Mouse (Mus musculus) R1 (cell line): ENCODE measurements at regions not wholly inside any gene's neighbourhood (a gene's known extent, or its start where the extent isn't known, plus 50 kb on each side); places are given as distances from the start of the nearest gene placed in this dataset.

Experiments
- DNase-seq: peaks from one replicate; pipeline ENCODE4 v3.0.0-alpha.2; 2018; ENCODE audit warnings: low read depth, low spot score

DNA sequence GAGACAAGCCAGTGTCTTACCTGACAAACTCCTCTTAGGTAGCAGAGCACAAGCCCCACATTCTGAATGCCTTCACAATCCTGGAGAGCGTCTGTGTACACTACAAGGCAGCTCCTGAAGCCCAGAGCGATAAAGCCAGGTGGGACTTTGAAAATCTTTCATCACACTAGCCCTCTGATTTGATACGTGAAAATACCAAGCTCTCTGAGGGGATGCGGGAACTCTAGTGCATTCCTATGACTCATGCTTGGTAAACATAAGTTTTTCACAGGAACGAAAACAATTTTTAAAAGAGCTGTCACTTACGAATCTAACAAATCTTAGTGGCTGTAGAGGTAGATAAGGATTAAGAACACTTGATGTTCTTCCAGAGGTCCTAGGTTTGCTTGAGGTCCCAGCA is 108.6 kb upstream of the Peli1 start:
- DNase-seq: no peak

DNA sequence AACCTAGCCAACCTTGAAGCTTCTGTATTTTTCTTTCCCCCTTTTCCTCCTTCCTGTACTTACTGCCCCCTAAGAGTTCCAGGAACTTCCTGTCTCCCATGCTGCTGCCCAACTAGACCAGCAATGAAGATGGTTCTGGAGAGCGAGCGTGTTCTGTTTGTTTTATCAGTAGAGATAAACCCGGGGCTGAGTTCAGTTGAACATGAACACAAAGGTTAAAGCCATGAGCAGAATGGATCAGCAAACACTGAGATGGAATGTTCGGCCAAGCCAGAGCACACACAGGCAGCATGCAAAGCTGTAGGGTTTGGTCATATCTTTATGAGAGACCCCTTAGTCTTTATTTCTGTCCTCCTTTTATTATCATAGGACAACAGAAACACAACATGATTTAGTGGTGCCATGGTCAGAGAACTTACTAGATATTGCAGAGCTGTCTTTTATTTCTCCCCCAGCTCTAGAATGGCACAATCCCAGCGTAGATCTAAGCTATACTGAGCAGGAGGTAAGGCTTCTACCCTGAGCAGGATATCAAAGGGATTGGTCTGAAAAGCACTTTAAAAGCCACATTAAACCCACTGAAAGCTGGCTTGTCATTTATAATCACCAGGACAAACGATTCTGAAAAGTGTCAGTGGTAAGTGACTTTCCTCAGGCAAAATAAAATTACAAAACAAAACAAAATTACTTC is 105.9 kb upstream of the Peli1 start:
- DNase-seq: no peak

DNA sequence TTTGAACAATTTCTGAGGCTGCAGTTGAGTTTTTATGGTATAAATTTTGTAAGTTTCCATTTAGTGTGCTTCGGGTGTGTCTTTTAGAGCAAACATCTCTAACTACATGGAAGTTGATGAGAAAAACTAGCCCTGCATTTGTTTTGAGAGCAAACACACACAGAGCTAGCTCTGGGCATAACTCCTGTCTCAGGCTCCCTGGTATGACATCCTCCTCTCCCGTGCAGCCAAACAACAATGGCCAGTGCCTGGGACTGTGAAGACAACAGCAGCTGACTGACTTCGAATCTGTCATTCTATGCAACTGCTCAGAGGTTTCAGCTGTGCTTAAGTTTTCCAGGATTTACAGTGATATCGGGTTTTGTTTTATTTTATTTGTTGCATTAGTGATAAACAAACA is 105.3 kb upstream of the Peli1 start:
- DNase-seq: no peak

DNA sequence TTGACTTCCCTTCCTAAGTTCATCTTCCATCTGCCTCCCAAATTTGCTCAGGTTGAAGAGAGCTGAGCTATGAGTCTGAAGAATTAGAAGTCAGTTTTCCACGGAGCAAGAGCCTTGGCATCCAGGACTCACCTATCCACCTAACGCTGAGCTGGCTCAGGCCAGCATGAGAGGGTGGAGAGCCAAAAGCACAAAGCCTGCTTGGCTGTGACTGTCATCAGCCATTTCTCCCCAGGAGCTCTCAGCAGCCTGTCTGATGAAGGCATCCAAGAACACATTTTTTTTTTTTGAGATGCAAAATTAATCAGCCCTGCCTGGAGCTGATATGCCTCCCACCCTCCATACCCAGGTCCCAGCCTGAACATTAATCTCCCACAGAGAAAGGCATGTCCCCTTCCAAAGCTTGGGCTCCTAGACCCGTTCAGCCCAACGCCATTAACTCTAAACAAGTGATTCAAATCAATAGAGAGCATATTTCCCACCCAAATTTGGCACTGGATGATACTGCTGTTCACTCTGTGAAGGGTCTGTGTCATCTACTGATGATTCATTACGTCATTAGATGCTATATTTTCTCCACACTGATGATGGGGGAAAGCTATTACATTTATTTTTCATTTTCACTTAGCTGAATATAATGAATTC is 103.8 kb upstream of the Peli1 start:
- DNase-seq: no peak

DNA sequence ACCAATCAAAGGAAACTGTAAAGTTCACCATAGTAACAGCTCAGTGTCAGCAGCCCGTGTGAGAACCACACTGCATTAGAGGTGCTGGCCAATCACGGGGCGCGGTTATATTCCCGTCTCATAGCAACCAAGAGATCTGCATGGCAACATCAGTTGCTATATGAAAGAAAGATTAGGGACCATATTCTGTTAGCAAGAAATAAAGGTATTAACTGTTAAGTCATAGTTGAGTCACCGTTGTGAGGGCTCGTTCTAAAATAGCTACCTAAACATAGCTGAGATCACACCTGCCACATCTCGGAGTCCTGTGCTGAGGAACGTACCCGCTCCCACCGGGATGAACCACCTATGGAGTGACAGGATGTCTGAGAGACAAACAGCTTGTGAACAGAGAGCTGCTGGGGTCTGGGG is 103.2 kb upstream of the Peli1 start:
- DNase-seq: no peak

DNA sequence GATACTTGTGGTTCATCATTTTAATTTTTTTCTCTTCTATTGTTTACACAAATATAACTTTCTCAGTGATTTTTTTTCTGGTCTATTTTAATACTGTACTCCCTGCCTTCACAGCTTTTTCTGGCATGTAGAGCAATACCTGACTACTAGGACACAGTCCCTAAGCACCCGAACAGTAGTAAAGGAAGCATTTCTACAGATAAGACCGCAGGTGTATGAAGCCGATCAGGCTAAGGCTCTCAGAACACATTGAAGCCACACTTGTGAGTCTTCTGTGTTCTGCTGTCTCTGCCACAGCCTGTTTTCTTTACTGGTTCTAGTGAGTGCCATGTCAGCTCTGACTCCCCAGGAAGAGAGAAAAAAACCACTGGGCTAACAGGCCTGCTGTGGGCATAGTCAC is 102.2 kb upstream of the Peli1 start:
- no peak for DNase-seq

DNA sequence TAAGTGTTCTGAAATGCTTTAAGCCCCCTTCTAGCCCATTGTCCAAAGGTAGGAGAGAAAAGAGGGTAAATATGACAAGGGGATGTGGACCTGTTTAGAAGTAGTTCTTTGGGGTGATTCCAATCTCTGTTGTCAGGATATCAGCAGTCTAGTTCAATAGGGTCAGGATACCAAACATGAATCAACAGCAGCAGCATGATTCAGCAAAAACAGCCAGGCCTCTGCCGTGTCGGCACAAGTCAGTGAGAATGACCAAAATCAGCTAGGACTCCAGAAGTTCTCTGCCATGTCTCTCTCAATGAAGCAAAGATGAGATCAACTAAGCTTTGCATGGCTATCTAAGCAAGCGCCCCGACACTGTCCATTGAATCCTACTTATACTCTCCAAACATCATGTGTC is 97.5 kb upstream of the Peli1 start:
- DNase-seq: no peak

DNA sequence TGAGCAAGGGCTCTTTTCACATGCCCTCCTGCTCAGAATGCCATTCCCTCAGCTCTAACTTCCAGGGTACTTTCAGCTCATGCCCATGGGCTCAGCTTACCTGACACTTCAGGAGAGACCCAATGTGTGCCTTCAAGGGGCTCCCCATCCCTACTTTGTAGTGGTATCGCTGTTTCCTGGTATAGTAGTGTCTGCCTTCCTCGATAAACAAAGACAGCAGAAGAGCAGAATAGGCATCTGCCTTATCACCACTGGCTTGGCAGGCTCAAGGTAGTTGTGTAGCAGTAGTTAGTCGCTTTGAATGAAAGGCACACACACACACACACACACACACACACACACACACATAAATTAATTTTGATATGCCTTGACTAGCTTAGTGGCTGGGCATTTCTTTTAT is 89.7 kb upstream of the Peli1 start:
- no peak for DNase-seq

DNA sequence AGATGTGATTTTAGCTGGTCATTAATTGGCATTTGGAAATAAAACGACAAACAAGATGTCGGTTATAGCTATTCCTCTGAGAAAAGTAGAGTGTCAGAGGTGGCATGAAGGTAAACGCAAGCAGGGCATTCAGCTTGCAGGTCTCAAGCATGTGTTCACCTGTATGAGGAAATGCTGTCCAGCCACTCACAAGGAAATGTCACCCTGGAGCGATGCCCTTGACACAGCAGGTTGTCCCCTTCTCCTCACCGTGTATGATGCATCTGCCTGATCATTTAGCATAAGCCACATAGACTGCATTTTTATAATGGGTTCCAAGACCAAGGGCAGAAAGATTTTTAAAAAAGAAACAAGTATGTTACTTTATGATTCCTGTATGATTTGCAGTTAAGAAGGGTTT is 83.9 kb upstream of the Peli1 start:
- DNase-seq: no peak

DNA sequence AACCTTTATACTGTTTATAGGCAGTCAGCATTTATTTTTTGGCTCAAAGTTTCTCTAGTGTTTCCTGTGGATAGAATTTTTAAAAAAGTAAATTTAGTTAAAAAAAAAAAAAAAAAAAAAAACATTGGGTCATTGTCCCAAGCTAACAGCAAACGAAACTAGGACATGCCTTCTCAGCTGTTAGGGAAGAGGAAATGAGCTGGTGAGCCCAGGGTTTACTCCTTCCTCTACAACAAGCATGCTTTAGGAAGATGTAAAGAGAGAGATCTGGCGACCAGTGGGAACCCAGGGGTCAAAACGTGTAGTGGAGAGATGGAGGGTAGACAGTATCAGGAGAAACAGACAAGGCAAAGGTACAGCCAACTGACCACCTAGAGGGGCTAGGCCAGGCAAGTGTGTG is 81.6 kb upstream of the Peli1 start:
- DNase-seq: no peak

DNA sequence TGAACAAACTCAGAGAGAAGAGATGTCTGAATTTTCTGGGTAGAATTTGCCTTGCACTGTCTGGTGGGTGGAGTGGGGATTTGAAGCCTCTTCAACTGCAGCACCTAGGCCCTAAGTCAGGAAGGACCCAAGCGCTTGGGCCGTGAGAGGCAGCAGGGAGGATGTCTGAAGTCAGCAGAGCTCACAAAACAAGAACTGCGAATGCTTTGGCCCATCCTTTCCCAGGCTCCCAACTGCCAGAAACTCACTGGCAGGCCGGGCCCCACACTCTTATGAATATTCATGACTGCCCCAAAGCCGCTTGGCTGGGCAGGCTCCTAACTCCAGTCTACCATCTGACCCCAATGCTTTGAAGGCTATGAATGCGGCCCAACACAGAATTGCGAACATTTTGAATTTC is 80.2 kb upstream of the Peli1 start:
- DNase-seq: peak; percentile 30

DNA sequence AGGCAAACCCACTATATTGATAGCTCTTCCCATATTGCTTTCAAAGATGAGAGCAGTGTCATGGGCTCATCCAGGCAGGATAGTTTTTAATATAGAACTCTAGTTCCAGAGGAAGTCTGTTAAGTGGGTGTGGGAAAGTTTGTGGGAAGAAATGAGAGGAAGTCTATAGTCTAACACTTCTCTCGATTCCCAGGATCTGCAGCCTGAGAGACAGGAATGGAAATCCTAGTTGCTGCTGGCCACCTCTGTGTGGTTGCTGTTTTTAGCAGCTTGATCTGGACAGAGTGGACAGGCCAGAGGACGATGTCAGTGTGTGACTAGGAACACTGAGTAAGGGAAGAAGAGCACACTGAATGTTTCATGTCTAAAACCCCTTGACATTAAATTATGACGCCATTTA is 76.8 kb upstream of the Peli1 start:
- DNase-seq: no peak

DNA sequence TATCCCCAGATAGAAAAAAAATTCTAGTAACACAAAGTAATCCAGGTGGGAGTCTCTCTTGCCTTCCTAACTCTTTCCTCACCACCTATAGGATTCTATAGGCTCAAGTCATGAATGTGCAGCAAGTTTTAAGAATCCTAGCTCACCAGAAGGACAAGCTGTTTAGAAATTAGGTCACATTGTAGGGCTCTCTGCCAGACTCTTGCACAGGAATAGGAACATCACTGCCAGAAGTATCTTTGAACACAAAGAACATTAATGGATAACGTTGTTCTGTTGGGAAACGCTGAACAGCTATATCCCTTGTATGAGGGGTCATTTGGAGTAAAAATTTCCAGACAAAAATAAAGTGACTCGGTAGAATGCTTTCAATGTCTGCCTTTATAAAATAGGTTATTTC is 75.6 kb upstream of the Peli1 start:
- no peak for DNase-seq

DNA sequence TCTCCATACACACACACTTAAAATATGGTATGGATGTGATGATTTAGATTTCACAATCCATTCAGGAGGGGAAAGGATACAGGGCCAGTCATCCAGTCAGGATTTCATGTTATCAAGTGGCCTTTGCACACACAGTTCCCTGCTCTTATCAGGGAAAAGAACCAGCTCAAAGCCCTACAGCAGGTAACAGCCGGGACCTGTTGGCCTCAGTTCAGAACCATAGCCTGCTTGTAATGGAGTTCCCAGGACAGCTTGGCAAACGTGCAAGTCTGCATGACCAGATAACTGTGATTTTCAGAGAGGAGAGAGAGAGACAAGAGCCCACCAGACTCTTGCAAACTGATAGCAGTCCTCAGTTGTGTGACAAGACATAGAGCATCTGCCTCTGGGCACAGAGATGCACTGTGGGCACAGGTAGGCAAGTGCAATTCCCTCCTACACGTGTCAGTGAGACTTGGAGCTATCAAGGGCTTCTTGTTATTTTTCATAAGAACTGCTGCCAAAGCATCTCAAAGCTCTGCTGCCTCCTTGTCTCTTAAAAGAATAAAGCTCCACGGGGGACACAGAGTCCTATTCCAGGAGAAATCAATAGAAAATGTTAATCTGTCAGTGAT is 74.9 kb upstream of the Peli1 start:
- no peak for DNase-seq

DNA sequence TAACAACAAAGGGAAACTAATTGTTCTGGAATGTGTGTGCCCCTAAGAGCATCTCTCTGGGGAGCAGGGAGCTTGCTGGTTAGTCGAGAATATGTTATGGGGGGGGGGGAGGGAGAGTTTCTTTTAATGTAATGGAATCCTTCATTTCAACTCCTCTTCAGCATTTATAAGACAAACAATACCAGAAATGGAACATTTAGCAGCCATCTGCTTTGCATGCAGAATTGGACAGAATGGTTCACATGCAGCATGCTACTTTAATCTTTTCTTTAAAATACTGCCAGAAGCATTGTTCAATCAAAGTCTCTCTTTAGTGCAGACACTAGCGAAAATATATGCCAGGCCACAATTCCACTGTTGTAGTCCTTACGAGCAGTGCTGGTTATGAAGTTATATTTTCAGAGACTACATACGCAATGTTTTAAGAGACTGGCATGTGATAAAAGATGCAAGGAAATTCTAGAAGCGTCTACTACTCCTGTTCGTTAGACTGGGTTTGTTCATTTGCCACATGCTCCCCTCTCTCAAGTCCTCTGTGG is 74.2 kb upstream of the Peli1 start:
- no peak for DNase-seq

DNA sequence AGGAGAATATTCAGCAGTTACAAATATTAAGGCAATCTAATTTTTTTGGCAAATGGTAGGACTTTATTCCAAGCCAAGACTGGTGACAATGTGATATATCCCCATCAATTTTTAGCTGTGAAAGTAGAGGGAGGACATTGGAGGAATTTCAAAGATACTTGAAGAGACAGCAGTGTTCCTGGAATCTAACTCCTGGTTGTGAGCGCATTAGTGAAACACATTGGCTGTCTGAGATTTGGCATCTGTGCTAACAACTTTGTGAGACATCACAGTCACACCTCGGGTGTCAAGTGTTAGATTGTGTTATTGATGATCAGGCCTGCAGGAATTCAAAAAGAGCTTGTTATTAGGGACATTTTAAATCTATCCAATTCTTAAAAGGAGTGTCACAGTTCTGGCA is 71.3 kb upstream of the Peli1 start:
- DNase-seq: no peak

DNA sequence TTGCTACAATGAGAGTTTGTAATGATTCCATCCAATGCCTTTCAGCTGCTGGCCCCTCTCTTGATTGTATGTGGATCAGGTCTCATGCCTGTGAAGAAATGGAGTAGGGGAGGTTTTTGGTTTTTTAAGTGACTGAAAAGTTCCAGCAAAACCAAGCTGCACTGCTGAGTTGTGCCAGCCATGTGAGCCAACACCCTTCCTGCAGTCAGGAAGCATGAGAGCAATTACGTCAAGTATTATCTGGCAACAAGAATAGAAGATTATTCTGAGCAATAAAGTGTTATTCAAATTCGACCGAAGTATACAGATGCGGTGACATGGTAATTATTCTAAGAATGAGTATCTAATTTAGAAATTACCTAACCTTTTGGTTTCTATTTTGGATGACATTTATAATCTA is 67.0 kb upstream of the Peli1 start:
- DNase-seq: no peak

DNA sequence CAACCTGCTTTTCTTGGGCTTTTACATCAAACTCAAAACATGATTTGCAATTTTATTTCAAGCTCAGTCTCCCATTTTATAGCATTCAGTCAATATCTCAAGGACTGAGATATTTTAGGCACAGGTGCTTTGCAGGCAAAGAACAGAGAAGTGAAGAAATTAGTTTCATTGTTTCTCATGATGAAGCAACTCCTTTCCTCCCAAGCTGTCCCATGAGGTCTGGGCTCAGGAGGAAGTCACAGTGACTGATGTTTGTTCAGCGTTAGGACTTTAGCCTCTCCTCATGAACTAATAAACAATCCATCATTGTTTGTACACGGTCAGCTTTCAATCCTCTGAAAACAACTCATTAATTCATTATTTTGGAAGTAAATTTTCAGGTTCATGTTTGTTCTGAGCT is 66.6 kb upstream of the Peli1 start:
- no peak for DNase-seq

DNA sequence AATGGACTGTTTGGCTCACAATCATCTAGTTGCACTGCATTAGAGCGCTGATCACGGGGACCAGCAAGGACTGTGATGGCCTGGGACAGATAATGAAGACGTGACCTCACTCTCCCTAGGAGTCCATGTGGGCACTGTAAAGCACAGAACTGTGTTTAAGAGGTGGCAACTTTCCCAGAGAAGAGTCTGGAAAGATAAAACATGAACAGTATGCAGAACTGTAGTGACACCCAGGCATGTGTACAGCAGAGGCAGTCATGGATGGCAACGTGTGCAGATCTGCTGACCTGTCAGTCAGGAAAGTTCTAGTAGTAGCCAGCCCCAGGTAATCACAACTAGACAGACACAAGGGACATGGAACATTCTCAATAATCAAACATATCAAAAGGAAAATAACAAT is 63.8 kb upstream of the Peli1 start:
- DNase-seq: no peak

DNA sequence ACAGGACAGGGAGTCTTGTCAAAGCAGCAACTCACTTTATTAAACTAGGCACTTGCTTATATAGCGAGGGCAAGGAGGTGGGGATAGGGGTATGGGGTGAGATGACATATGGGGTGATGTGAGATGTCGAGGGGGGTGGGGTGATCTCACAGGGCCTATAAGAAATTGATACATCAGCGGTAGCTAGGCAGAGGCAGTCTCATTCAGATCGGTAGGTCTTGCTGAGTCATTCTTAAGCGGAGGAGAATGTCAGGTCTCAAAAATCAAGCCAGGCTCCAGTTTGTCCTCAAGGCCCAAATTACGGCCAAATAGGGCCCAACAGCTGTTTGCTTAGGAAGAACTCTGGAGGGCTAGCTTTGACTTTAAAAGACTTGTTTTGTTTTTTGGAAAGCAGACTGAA is 60.7 kb upstream of the Peli1 start:
- peak; percentile 51 for DNase-seq

DNA sequence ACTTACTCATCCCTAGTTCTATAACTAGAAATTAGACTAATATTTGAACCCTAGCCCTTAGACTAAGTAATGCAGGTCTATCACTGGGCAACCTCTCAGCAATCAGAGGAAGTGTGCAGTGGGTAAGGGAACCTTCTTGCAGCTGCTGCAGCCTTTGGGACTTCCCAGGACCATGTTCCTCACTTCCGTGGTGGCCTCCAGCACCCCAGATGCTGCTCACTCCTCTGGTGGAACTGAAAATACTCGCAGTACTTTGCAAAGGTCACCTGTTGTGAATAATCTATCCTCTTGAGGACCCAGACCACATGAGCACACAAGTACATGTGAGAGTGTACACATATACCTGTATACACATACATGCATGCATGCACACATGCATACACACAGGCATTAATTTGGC is 59.3 kb upstream of the Peli1 start:
- DNase-seq: no peak

DNA sequence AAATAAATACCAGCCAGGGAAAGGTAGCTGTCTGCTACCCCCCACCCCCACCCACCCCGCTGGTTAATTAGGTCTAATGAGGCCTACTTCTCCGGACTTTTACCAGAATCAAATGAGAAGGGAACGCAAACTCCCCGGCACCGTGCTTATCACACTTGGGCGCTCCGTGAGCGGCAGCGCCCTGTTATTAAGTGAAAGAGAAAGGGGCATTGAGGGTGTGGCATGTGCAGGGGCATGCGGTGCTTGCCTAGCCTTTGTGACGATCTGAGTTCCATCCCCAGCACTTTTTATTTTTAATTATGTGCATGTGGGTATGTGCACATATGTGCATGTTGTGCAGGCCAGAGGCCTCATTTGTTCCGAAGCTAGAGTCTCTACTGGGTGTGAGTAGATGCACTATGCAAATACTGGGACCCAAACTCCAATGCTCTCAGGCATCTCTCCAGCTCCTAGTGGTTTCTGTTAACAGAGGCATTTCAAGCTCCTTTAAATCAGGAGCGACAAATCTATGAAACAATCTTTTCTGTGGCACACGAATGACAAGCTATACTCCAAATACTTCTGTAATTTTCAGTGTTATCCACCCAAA is 57.8 kb upstream of the Peli1 start:
- DNase-seq: peak; percentile 22
